Mouse (Mus musculus) testis, adult 2 months (tissue): ENCODE data around the gene Aldoart2. TPM values are rescaled to one million over a fixed set of nuclear protein-coding genes. Genes with fewer than 3 reads are reported as not detected.
A peak's percentile ranks its signal among the peaks of the same experiment; 100 is the strongest.

ENCODE experiments used
- H3K27ac ChIP-seq: fragments of 200-500 bp; 2 replicates; pipeline ENCODE4 v1.5.1; 2012; ENCODE audit warnings: low read depth, low read length; ENCODE audit not compliant: control insufficient read depth, insufficient read depth
- H3K27me3 ChIP-seq: fragments of 200-500 bp; 2 replicates; pipeline ENCODE4 v1.6.1; 2012; ENCODE audit warnings: mild to moderate bottlenecking, low read length, moderate library complexity; ENCODE audit not compliant: control insufficient read depth, insufficient read depth
- H3K36me3 ChIP-seq: fragments of 200-500 bp; 2 replicates; pipeline ENCODE4 v1.6.1; 2012; ENCODE audit warnings: mild to moderate bottlenecking, low read length; ENCODE audit not compliant: control insufficient read depth, insufficient read depth
- H3K4me1 ChIP-seq: fragments of 200-500 bp; 2 replicates; pipeline ENCODE4 v1.6.1; 2012; ENCODE audit warnings: low read length; ENCODE audit not compliant: control insufficient read depth, insufficient read depth
- H3K4me3 ChIP-seq: fragments of 200-500 bp; 2 replicates; pipeline ENCODE4 v1.5.1; 2012; ENCODE audit warnings: low read depth, mild to moderate bottlenecking, low read length, moderate library complexity, mixed read lengths; ENCODE audit not compliant: control insufficient read depth
- CTCF ChIP-seq: fragments of 200-500 bp; IDR thresholded peaks from 2 replicates; pipeline ENCODE4 v1.5.1; 2012; ENCODE audit warnings: low read depth, mild to moderate bottlenecking, inconsistent platforms, low read length, moderate library complexity; ENCODE audit not compliant: control insufficient read depth, insufficient read depth, insufficient replicate concordance
- POLR2A ChIP-seq: fragments of 200-500 bp; IDR thresholded peaks from 2 replicates; pipeline ENCODE4 v1.6.1; 2012; ENCODE audit warnings: low read depth, mild to moderate bottlenecking, inconsistent platforms, low read length, moderate library complexity; ENCODE audit not compliant: control insufficient read depth
- polyA plus RNA-seq: library from polyadenylated mRNA; depleted of rRNA; stranded (reverse); fragments of >200 nt; gene quantifications from 2 replicates; pipeline ENCODE4 v1.2.3, GENCODE M21; 2012

Gene Aldoart2
- polyA plus RNA-seq, 1 experiment = 375 TPM

- no peaks in the 10 kb centered on the region for H3K36me3 ChIP-seq
- H3K4me3 ChIP-seq = peak overlapping the region; percentile 89
- H3K27me3 ChIP-seq = no peaks in the 10 kb centered on the region
- H3K27ac ChIP-seq = no peak overlapping the region
- peaks cover 12% of the 10 kb centered on the region for H3K4me1 ChIP-seq
- TF ChIP-seq CTCF = no peak; the same call in 1 of the 2 replicates
- no peak for TF ChIP-seq POLR2A
These were observed 828 bp downstream of the Aldoart2 start for GRCm38 (mm10) chr12:55565867-55566266.

GRCm38 (mm10) chr12:55566837-55567236 is 1.8 kb downstream of the Aldoart2 start:
- Histone ChIP-seq H3K27ac (no peak overlapping the region), H3K36me3 (no peaks in the 10 kb centered on the region), H3K4me1 (peaks cover 12% of the 10 kb centered on the region), H3K27me3 (no peaks in the 10 kb centered on the region), H3K4me3 (peak overlapping the region; percentile 56; the same call in 1 of the 2 replicates)
- no peak for TF ChIP-seq CTCF
- no peak for TF ChIP-seq POLR2A

DNA sequence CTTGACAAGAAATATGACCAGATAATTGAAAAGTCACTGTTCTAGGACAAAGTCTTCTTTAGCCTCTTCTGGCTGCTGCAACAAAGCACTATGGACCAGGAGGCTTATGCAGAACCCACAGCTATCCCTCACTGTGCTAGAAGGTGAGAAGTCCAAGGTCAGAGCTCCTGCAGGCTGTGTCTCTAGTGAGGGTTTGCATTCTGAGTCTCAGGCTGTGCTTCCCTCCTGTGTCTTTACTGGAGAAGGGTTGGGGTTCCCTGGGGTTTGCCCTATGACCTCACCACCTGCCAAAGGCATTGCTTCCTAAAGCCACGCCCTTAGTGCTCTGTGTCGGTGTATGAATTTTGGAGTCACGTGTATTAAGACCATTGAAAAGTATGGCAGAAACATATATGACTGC is 3.4 kb downstream of the Aldoart2 start:
- Histone ChIP-seq H3K4me1 (peaks cover 12% of the 10 kb centered on the region), H3K4me3 (peak overlapping the region; percentile 28), H3K36me3 (no peaks in the 10 kb centered on the region), H3K27me3 (no peaks in the 10 kb centered on the region), H3K27ac (no peak overlapping the region)
- no peak for TF ChIP-seq CTCF
- no peak for TF ChIP-seq POLR2A

- Histone ChIP-seq H3K4me3 (no peak overlapping the region), H3K27ac (no peak overlapping the region), H3K4me1 (peaks cover 19% of the 10 kb centered on the region), H3K36me3 (no peaks in the 10 kb centered on the region), H3K27me3 (no peaks in the 10 kb centered on the region)
- TF ChIP-seq CTCF (no peak), POLR2A (no peak)
These were observed 4.6 kb downstream of the Aldoart2 start for GRCm38 (mm10) chr12:55569676-55570075.

DNA sequence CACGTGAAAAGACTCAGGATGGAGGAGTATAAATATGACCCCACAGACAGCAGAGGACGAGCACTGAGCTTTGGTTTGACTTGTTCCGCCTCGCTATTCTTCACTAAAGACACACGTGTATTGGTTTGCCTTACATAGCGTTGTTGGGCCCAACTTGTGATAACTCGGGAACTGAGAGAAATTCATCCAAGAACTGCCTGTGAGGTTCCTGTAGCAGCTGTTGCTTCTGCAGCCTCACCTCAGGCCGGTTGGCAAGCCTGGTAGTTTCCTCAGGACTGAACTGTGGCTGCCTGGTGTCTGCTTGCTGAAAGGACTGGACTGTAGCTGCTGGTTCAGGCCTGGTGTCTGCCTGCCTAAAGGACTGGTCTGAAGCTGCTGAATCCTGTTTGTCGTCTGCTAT is 5.6 kb downstream of the Aldoart2 start:
- TF ChIP-seq POLR2A (no peak), CTCF (no peak)
- H3K27ac ChIP-seq = no peak overlapping the region
- H3K27me3 ChIP-seq = no peaks in the 10 kb centered on the region
- H3K4me3 ChIP-seq = no peak overlapping the region
- H3K4me1 ChIP-seq = peaks cover 13% of the 10 kb centered on the region
- H3K36me3 ChIP-seq = no peaks in the 10 kb centered on the region

GRCm38 (mm10) chr12:55571181-55571580 is 6.1 kb downstream of the Aldoart2 start:
- no peaks in the 10 kb centered on the region for H3K36me3 ChIP-seq
- H3K27ac ChIP-seq = no peak overlapping the region
- TF ChIP-seq POLR2A (no peak), CTCF (no peak)
- no peak overlapping the region for H3K4me3 ChIP-seq
- peaks cover 9% of the 10 kb centered on the region for H3K4me1 ChIP-seq
- no peaks in the 10 kb centered on the region for H3K27me3 ChIP-seq

DNA sequence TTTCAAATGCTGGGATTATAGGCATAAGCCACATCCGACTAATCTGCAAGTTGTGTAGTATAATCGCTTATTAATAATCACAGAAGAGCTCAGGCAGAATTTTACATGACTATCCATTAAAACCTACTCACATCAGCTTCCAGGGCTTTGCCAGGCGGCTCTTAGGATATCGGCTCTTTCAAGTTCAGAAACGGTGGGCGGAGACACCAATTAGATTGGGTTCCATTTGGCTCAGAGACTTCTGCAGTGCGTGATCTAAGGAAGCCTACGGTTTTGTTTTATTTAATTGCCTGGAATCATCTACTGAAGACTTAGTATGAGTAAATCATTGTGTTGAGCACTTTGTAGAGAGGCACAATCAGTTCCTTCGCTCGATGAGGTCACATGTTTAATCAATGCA is 6.6 kb downstream of the Aldoart2 start:
- Histone ChIP-seq H3K27me3 (no peaks in the 10 kb centered on the region), H3K36me3 (no peaks in the 10 kb centered on the region), H3K4me3 (no peak overlapping the region), H3K4me1 (peaks cover 7% of the 10 kb centered on the region), H3K27ac (no peak overlapping the region)
- TF ChIP-seq POLR2A (no peak), CTCF (no peak)

GRCm38 (mm10) chr12:55573089-55573488 is 8.1 kb downstream of the Aldoart2 start:
- no peak overlapping the region for H3K27ac ChIP-seq
- no peaks in the 10 kb centered on the region for H3K36me3 ChIP-seq
- TF ChIP-seq CTCF (no peak), POLR2A (no peak)
- H3K27me3 ChIP-seq = no peaks in the 10 kb centered on the region
- peaks cover 7% of the 10 kb centered on the region for H3K4me1 ChIP-seq
- H3K4me3 ChIP-seq = no peak overlapping the region
